Mouse (Mus musculus): ENCODE results near the gene Shoc2.

- no peak for TF ChIP-seq CTCF (IDR thresholded peaks at IDR 0.05; ENCODE audit: extremely low read depth, insufficient read depth, low read length)
- no peak for TF ChIP-seq POLR2A (IDR thresholded peaks at IDR 0.05; ENCODE audit: extremely low read depth, insufficient read depth, low read length)
Observed at GRCm38 (mm10) chr19:53899941-53900610, 44.0 kb upstream of the Shoc2 start.

Measured in cortical plate, adult 2 months (tissue).